Mouse (Mus musculus) bone marrow, adult 2 months (tissue): ENCODE data around the gene Suds3.

Source experiments
- CTCF ChIP-seq: fragments of 200-500 bp; IDR thresholded peaks from 2 replicates; pipeline ENCODE4 v1.5.1; 2011; ENCODE audit warnings: low read length, control low read depth; ENCODE audit not compliant: control insufficient read depth, insufficient read depth
- POLR2A ChIP-seq: fragments of 200-500 bp; IDR thresholded peaks from 2 replicates; pipeline ENCODE4 v1.6.1; 2011; ENCODE audit warnings: low read depth, mild to moderate bottlenecking, control low read depth, low read length, borderline replicate concordance; ENCODE audit not compliant: control insufficient read depth

DNA sequence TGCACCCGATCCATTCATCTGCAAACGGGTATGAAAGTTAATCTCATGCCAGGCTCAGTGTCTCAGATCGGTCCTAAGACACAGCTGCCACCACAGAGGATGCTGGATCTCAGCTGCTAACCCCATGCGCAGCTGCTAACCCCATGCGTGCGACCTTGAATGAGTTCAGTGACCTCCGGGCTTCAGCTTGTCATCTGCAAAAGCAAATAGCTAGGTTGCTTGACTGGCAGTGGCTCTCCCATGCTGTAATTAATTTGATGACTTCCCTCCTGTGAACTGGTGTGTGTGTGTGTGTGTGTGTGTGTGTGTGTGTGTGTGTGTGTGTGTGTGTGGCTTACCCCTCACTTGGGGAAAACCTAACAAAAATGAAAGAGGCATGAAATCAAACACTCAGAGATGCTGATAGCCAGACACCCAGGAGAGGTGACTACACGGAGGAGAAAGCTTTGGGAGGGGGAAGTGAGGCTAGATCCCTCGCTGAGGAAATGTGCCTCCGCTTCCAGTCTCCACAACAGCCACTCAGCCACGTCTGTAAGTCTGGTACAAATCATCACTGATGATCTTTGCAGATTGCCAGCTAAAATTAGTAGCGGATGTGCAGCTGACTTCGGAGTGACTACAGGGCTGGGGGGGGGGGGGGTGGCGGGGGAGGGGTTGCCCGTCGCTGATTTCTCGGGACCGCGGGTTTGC lies 47.0 kb downstream of the Suds3 start:
- TF ChIP-seq CTCF (no peak), POLR2A (no peak)
